Mouse (Mus musculus) stomach, embryonic 16.5 days (tissue): ENCODE results near the gene R3hdm4. TPM values are rescaled to one million over a fixed set of nuclear protein-coding genes. Genes with fewer than 3 reads are reported as not detected.

Experiments used
- ATAC-seq: fragments of 200-750 bp; cut with Nextera tagmentation; 2 replicates; pipeline ENCODE4 v1.8.0; 2017; ENCODE audit warnings: moderate number of reproducible peaks, moderate TSS enrichment; ENCODE audit not compliant: insufficient read depth, low FRiP score
- H3K27ac ChIP-seq: fragments of 300-500 bp; sonication (generic); 2 replicates; pipeline ENCODE4 v1.5.1; 2014; ENCODE audit warnings: low read length
- H3K27me3 ChIP-seq: fragments of 300-500 bp; sonication (generic); 2 replicates; pipeline ENCODE4 v1.6.1; 2014; ENCODE audit warnings: low read length, control low read depth, mixed read lengths; ENCODE audit not compliant: control insufficient read depth, insufficient read depth
- H3K36me3 ChIP-seq: fragments of 300-500 bp; sonication (generic); 2 replicates; pipeline ENCODE4 v1.6.1; 2014; ENCODE audit warnings: low read length; ENCODE audit not compliant: control insufficient read depth, insufficient read depth
- H3K4me1 ChIP-seq: fragments of 300-500 bp; sonication (generic); 2 replicates; pipeline ENCODE4 v1.6.1; 2014; ENCODE audit warnings: low read length, control low read depth, mixed read lengths; ENCODE audit not compliant: control insufficient read depth, insufficient read depth
- H3K4me2 ChIP-seq: fragments of 300-500 bp; sonication (generic); 2 replicates; pipeline ENCODE4 v1.6.1; 2014; ENCODE audit warnings: low read depth, low read length, mixed read lengths
- H3K4me3 ChIP-seq: fragments of 300-500 bp; sonication (generic); replicated peaks from 2 replicates; pipeline ENCODE4 v1.5.1; 2014; ENCODE audit warnings: mild to moderate bottlenecking, low read length
- H3K9ac ChIP-seq: fragments of 300-500 bp; sonication (generic); 2 replicates; pipeline ENCODE4 v1.6.1; 2014; ENCODE audit warnings: low read length
- H3K9me3 ChIP-seq: fragments of 300-500 bp; sonication (generic); replicated peaks from 2 replicates; pipeline ENCODE4 v1.6.1; 2016; ENCODE audit warnings: low read length, control low read depth; ENCODE audit not compliant: control insufficient read depth
- WGBS: fragments of 180-500 bp; shearing (Covaris S2); extraction: QIAGEN DNeasy Blood & Tissue Kit; methylation state at CpG from one replicate; pipeline ENCODE4 v1.1.7; 2014; 5-methylcytosine and 5-hydroxymethylcytosine counted together
- polyA plus RNA-seq: library from polyadenylated mRNA; unstranded; fragments of >200 nt; fragmentation: Nextera tagmentation; extraction: Ambion mirVana; gene quantifications from 2 replicates; pipeline ENCODE4 v1.2.1, GENCODE M21; 2015

The R3hdm4 gene
- polyA plus RNA-seq, 1 experiment from 2014 or later: 160 TPM

- peaks cover 51% of the 10 kb centered on the region for H3K27me3 ChIP-seq
- H3K27ac ChIP-seq: no peak overlapping the region
- 25% methylated on average over 26 of the region's 26 CpGs for WGBS
- H3K9ac ChIP-seq: no peak overlapping the region
- no peaks in the 10 kb centered on the region for H3K9me3 ChIP-seq
- H3K4me2 ChIP-seq: no peak overlapping the region
- H3K4me1 ChIP-seq: peaks cover 34% of the 10 kb centered on the region
- no peak for ATAC-seq
- no peak overlapping the region; the same call in 1 of the 2 replicates for H3K4me3 ChIP-seq
- no peaks in the 10 kb centered on the region for H3K36me3 ChIP-seq
Observed at GRCm38 (mm10) chr10:79920056-79920890, 735 bp downstream of the R3hdm4 start.

- no peaks in the 10 kb centered on the region for H3K9me3 ChIP-seq
- ATAC-seq: no peak
- WGBS: 11% methylated on average over 21 of the region's 21 CpGs
- H3K4me1 ChIP-seq: peaks cover 42% of the 10 kb centered on the region
- no peaks in the 10 kb centered on the region for H3K36me3 ChIP-seq
- peak overlapping the region; percentile 8; the same call in 1 of the 2 replicates for H3K9ac ChIP-seq
- peak overlapping the region; percentile 22 for H3K4me3 ChIP-seq
- H3K4me2 ChIP-seq: peak overlapping the region; percentile 38
- H3K27ac ChIP-seq: no peak overlapping the region
- H3K27me3 ChIP-seq: peaks cover 51% of the 10 kb centered on the region
Observed at GRCm38 (mm10) chr10:79919251-79919849, 1.7 kb downstream of the R3hdm4 start.

GRCm38 (mm10) chr10:79918231-79919078 is 2.6 kb downstream of the R3hdm4 start:
- WGBS: 11% methylated on average over 35 of the region's 35 CpGs
- no peaks in the 10 kb centered on the region for H3K9me3 ChIP-seq
- ATAC-seq: no peak
- peak overlapping the region; percentile 5; the same call in 1 of the 2 replicates for H3K4me3 ChIP-seq
- H3K27ac ChIP-seq: no peak overlapping the region
- H3K36me3 ChIP-seq: no peaks in the 10 kb centered on the region
- H3K4me1 ChIP-seq: peaks cover 48% of the 10 kb centered on the region
- no peak overlapping the region; the same call in 1 of the 2 replicates for H3K4me2 ChIP-seq
- peak overlapping the region; percentile 8 for H3K9ac ChIP-seq
- H3K27me3 ChIP-seq: peaks cover 51% of the 10 kb centered on the region

DNA sequence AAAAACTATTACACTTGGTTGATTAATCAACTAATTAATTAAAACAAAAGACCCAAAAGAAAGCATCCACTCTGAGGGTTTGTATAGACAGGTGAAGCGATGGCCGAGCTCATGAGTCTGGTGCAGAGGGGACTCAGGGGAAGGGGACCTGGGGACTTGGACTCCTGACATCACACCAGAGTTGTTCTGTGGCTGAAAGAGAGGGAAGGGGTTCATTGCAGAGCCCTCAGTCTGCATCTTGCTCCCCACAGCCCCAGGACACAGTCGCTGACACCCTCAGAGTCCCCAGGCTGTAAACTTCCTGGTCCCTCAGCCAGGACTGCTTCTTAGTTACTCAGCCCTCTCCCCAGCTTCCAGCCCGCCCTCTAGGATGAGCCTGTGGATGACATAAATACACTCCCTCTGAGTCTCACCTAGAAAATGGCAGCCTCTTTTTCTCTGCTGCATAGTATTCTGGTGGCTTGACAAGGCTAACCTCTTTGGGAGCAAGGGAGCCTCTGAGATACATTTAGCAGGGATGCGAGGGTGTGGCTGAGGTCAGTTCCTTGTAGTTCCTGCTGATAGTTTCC is 3.4 kb downstream of the R3hdm4 start:
- Histone ChIP-seq H3K27me3 (peaks cover 49% of the 10 kb centered on the region), H3K4me2 (peak overlapping the region; percentile 93; the same call in 1 of the 2 replicates), H3K9ac (no peak overlapping the region), H3K4me1 (peaks cover 48% of the 10 kb centered on the region), H3K4me3 (peak overlapping the region; percentile 72; the same call in 1 of the 2 replicates), H3K36me3 (no peaks in the 10 kb centered on the region), H3K27ac (no peak overlapping the region), H3K9me3 (no peaks in the 10 kb centered on the region)
- 61% methylated on average over 5 of the region's 5 CpGs for WGBS
- ATAC-seq: no peak

DNA sequence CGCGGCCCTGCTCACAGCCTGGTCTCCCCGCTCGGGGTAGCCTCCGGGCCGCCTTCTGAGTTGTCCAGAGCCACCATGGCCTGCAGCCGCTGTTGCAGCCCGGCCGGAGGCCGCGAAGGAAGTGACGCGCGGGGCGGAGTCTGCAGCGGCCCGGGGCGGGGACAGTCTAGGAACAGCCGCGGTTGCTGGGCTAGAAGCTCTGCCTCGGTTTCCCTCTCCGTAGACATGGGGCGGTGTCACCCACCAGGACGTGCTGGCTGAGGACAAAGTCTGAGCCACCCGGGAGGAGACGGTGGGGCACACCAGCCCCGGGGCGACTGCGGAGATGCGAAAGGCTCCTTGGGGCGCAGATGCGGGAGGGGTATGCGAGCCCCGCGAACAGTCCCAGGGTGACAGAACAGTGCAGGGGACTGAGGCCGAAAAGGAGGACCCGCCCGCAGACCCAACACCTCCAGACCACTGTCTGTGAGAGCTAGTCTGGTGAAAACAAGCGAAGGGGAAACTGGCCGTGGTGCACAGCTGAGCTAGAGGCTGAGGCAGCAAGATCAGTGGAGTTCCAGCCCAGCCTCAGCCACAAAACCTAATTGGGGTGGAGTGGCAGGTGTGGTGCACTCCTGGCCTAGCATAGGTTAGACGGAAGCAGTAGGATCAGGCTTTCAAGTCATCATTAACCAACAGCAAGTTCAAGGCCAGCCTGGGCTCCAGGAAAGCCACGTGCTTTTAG is 4.0 kb downstream of the R3hdm4 start, which contains the start of gene Kiss1r:
Gene Kiss1r, plus strand, starts transcription at position 164 of the 724 bp plus-strand sequence.
- peaks cover 48% of the 10 kb centered on the region for H3K4me1 ChIP-seq
- peak within 1 kb of the TSS; percentile 93 for H3K4me2 ChIP-seq
- H3K27me3 ChIP-seq: peaks cover 43% of the 10 kb centered on the region
- peak within 1 kb of the TSS; percentile 72 for H3K4me3 ChIP-seq
- peak within 1 kb of the TSS; percentile 91 for H3K9ac ChIP-seq
- H3K36me3 ChIP-seq: 0 out of 2 replicates have a peak, but pooled peaks cover under 1% of the 10 kb centered on the region
- peak within 1 kb of the TSS; percentile 76 for H3K27ac ChIP-seq
- ATAC-seq: peak; percentile 84
- 2% methylated on average over 42 of the region's 42 CpGs for WGBS
- H3K9me3 ChIP-seq: no peaks in the 10 kb centered on the region

DNA sequence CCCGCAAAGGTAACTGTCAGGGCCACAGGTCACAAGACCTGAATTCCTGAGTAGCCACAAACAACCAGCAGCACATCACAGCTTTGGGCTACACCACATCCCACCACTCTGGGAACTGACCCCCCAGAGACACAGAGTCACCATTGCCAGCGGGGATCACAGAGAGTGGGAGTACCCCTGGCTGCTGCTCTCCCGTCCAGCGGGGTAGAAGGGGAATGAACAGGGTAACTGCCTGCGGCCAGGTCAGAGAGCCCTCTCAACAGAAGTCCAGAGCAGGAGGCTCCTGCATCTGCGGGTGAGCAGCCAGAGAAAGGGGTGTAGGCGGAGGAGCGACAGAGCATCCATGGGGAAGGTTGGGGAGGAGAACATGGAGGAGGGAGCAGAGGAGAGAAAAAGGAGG is 4.9 kb downstream of the R3hdm4 start:
- Histone ChIP-seq H3K36me3 (0 out of 2 replicates have a peak, but pooled peaks cover 4% of the 10 kb centered on the region), H3K9me3 (no peaks in the 10 kb centered on the region), H3K4me1 (peaks cover 39% of the 10 kb centered on the region), H3K27ac (peak overlapping the region; percentile 76), H3K9ac (peak overlapping the region; percentile 91), H3K27me3 (peaks cover 34% of the 10 kb centered on the region), H3K4me2 (peak overlapping the region; percentile 93), H3K4me3 (peak overlapping the region; percentile 72)
- WGBS: 5% methylated on average over 8 of the region's 8 CpGs
- ATAC-seq: no peak

GRCm38 (mm10) chr10:79914948-79915596 is 5.9 kb downstream of the R3hdm4 start:
- H3K4me2 ChIP-seq: peak overlapping the region; percentile 93
- H3K27ac ChIP-seq: peak overlapping the region; percentile 88
- H3K4me1 ChIP-seq: peaks cover 37% of the 10 kb centered on the region
- H3K9me3 ChIP-seq: no peaks in the 10 kb centered on the region
- peak overlapping the region; percentile 72 for H3K4me3 ChIP-seq
- 0 out of 2 replicates have a peak, but pooled peaks cover 4% of the 10 kb centered on the region for H3K36me3 ChIP-seq
- 60% methylated on average over 6 of the region's 7 CpGs for WGBS
- H3K9ac ChIP-seq: peak overlapping the region; percentile 63
- ATAC-seq: peak; percentile 19; the same call in 1 of the 2 replicates
- peaks cover 24% of the 10 kb centered on the region for H3K27me3 ChIP-seq
